Mouse (Mus musculus): Measurements from ENCODE around the gene Slc16a3.
A peak's percentile ranks its signal among the peaks of the same experiment; 100 is the strongest.

Slc16a3 gene

GRCm38 (mm10) chr11:120979711-120980426, 31.6 kb downstream of the Slc16a3 start:
- DNase-seq (ENCODE audit: low read depth) = no peak

GRCm38 (mm10) chr11:120980427-120981035, 32.3 kb downstream of the Slc16a3 start:
- peak; percentile 25 for DNase-seq (ENCODE audit: low read depth)

GRCm38 (mm10) chr11:120981661-120982060, 33.4 kb downstream of the Slc16a3 start:
- no peak for DNase-seq (ENCODE audit: low read depth)

- DNase-seq (ENCODE audit: low read depth) = no peak
These were observed 34.2 kb downstream of the Slc16a3 start for GRCm38 (mm10) chr11:120982459-120982858.

- peak; percentile 54 for DNase-seq (ENCODE audit: low read depth)
These were observed 36.4 kb downstream of the Slc16a3 start for GRCm38 (mm10) chr11:120984448-120985330.

GRCm38 (mm10) chr11:120987608-120988007, 39.3 kb downstream of the Slc16a3 start:
- peak; percentile 32 for DNase-seq (ENCODE audit: low read depth)

- DNase-seq (ENCODE audit: low read depth) = no peak
These were observed 40.1 kb downstream of the Slc16a3 start for GRCm38 (mm10) chr11:120988410-120988809.

- DNase-seq (ENCODE audit: low read depth) = peak; percentile 46
These were observed 41.2 kb downstream of the Slc16a3 start for GRCm38 (mm10) chr11:120989523-120989922.

GRCm38 (mm10) chr11:120990126-120990781, 42.0 kb downstream of the Slc16a3 start:
- peak; percentile 56 for DNase-seq (ENCODE audit: low read depth)

- peak; percentile 96 for DNase-seq (ENCODE audit: low read depth)
These were observed 42.8 kb downstream of the Slc16a3 start, which contains the start of gene Csnk1d for GRCm38 (mm10) chr11:120990951-120991526. Csnk1d (minus strand) TSS chr11:120991330.

GRCm38 (mm10) chr11:120991791-120992190, 43.5 kb downstream of the Slc16a3 start:
- no peak for DNase-seq (ENCODE audit: low read depth)

- no peak for DNase-seq (ENCODE audit: low read depth)
These were observed 44.8 kb downstream of the Slc16a3 start for GRCm38 (mm10) chr11:120993080-120993479.

- DNase-seq (ENCODE audit: low read depth) = no peak
These were observed 45.3 kb downstream of the Slc16a3 start for GRCm38 (mm10) chr11:120993586-120993985.

- DNase-seq (ENCODE audit: low read depth) = no peak
These were observed 46.5 kb downstream of the Slc16a3 start for GRCm38 (mm10) chr11:120994741-120995140.

GRCm38 (mm10) chr11:121001966-121002365, 53.7 kb downstream of the Slc16a3 start:
- DNase-seq (ENCODE audit: low read depth) = no peak

- no peak for DNase-seq (ENCODE audit: low read depth)
These were observed 56.0 kb downstream of the Slc16a3 start for GRCm38 (mm10) chr11:121004281-121004680.

- DNase-seq (ENCODE audit: low read depth) = no peak
These were observed 57.9 kb downstream of the Slc16a3 start for GRCm38 (mm10) chr11:121006184-121006583.

GRCm38 (mm10) chr11:121010044-121010755, 61.9 kb downstream of the Slc16a3 start:
- no peak for DNase-seq (ENCODE audit: low read depth)
